31 mouse cellular contexts compared by ENCODE assay signal in the genomic region with DNA sequence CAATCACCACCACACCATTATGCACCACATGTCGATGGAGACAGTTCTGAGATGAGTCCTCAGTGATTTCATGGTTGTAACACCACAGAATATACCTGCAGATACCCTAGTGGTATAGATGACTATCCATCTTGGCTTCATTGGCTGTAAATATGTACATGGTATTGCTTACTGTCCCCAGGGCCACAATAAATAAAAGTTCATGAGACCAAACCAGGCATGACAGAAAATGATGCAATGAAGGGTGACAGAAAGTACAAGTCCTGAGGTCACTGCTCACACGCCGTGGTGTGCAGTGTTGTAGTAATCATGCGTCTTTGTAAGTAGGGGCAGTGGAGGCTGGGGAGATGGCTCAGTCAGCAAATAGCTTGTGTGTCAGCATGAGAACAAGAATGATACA.
"Had no signal": no experiment of that assay in that cellular context is flagged by ENCODE, and none has a peak within 500 bp of the region (broad histone marks: within the 10 kb centered on the region; RNA-seq: fewer than 3 reads in every experiment).

No protein-coding gene starts in this region.

- H3K9me3 ChIP-seq: limb, embryonic 10.5 days; limb, embryonic 13.5 days; limb, embryonic 15.5 days; liver, embryonic 12.5 days; liver, embryonic 13.5 days; liver, embryonic 15.5 days; lung, embryonic 15.5 days; midbrain, embryonic 15.5 days; neural tube, embryonic 12.5 days had no signal

- ATAC-seq: liver, embryonic 12.5 days; lung, postnatal 0 days; midbrain, embryonic 15.5 days; midbrain, embryonic 16.5 days had no signal

- H3K27me3 ChIP-seq: limb, embryonic 12.5 days; limb, embryonic 13.5 days; limb, embryonic 15.5 days; liver, embryonic 12.5 days; liver, embryonic 13.5 days; liver, embryonic 15.5 days; lung, embryonic 15.5 days; midbrain, embryonic 12.5 days; midbrain, embryonic 13.5 days; midbrain, embryonic 15.5 days; neural tube, embryonic 12.5 days had no signal

- H3K4me3 ChIP-seq: left cerebral cortex, adult 2 months; limb, embryonic 10.5 days; limb, embryonic 12.5 days; limb, embryonic 13.5 days; limb, embryonic 15.5 days; liver, embryonic 12.5 days; liver, embryonic 13.5 days; liver, embryonic 15.5 days; lung, embryonic 15.5 days; megakaryocyte, embryonic 14.5 days; midbrain, embryonic 10.5 days; midbrain, embryonic 12.5 days; midbrain, embryonic 13.5 days; midbrain, embryonic 15.5 days; myocyte; neural tube, embryonic 12.5 days had no signal

- DNase-seq: left cerebral cortex, postnatal 4 days; liver; liver, embryonic 13.5 days; lung, adult 18-20 months; lung, adult 2 months; lung, embryonic 14.5 days; lung, postnatal 10 days; lung, postnatal 14 days; lung, postnatal 36 days; lung, postnatal 4 days; midbrain, embryonic 14.5 days had no signal

- H3K27ac ChIP-seq: left cerebral cortex, adult 2 months; limb, embryonic 10.5 days; limb, embryonic 12.5 days; limb, embryonic 13.5 days; limb, embryonic 15.5 days; liver, embryonic 12.5 days; liver, embryonic 13.5 days; liver, embryonic 14.5 days; liver, embryonic 15.5 days; lung, embryonic 15.5 days; macrophage; midbrain, embryonic 10.5 days; midbrain, embryonic 12.5 days; midbrain, embryonic 13.5 days; midbrain, embryonic 15.5 days; neural tube, embryonic 12.5 days had no signal

- H3K4me1 ChIP-seq: limb, embryonic 10.5 days; limb, embryonic 12.5 days; limb, embryonic 13.5 days; limb, embryonic 15.5 days; liver, embryonic 12.5 days; liver, embryonic 13.5 days; liver, embryonic 15.5 days; lung, embryonic 15.5 days; megakaryocyte, embryonic 14.5 days; midbrain, embryonic 12.5 days; midbrain, embryonic 15.5 days; neural tube, embryonic 12.5 days had no signal

- H3K36me3 ChIP-seq: limb, embryonic 10.5 days; limb, embryonic 12.5 days; limb, embryonic 13.5 days; limb, embryonic 15.5 days; liver, embryonic 12.5 days; liver, embryonic 13.5 days; liver, embryonic 15.5 days; lung, embryonic 15.5 days; midbrain, embryonic 15.5 days had no signal

- H3K9ac ChIP-seq: limb, embryonic 12.5 days; limb, embryonic 13.5 days; limb, embryonic 15.5 days; liver, embryonic 12.5 days; liver, embryonic 13.5 days; liver, embryonic 14.5 days; liver, embryonic 15.5 days; lung, embryonic 14.5 days; lung, embryonic 15.5 days; midbrain, embryonic 12.5 days; midbrain, embryonic 13.5 days; midbrain, embryonic 15.5 days; neural tube, embryonic 12.5 days had no signal

- H3K4me2 ChIP-seq: limb, embryonic 12.5 days; limb, embryonic 13.5 days; limb, embryonic 15.5 days; liver, embryonic 11.5 days; liver, embryonic 12.5 days; liver, embryonic 13.5 days; liver, embryonic 15.5 days; lung, embryonic 14.5 days; lung, embryonic 15.5 days; midbrain, embryonic 12.5 days; midbrain, embryonic 13.5 days; midbrain, embryonic 15.5 days; neural tube, embryonic 12.5 days had no signal
